Mouse (Mus musculus) C2C12 (cell line): ENCODE data around the gene Gm44805. TPM values are rescaled to one million over a fixed set of nuclear protein-coding genes. Genes with fewer than 3 reads are reported as not detected.

Source experiments
- H3K27me3 ChIP-seq: one replicate; pipeline ENCODE4 v1.6.1; 2011; ENCODE audit not compliant: control insufficient read depth, insufficient read depth, insufficient read length
- H3K36me3 ChIP-seq: one replicate; pipeline ENCODE4 v1.6.1; 2011; ENCODE audit not compliant: control insufficient read depth, insufficient read depth
- H3K4me3 ChIP-seq: one replicate; pipeline ENCODE4 v1.5.1; 2011; ENCODE audit warnings: mild to moderate bottlenecking, control low read depth; ENCODE audit not compliant: poor library complexity, insufficient read depth, severe bottlenecking
- H3K79me2 ChIP-seq: one replicate; pipeline ENCODE4 v1.6.1; 2011; ENCODE audit not compliant: control insufficient read depth, insufficient read depth
- H3K79me3 ChIP-seq: one replicate; pipeline ENCODE4 v1.6.1; 2011; ENCODE audit warnings: low read depth, control low read depth
- H3ac ChIP-seq: one replicate; pipeline ENCODE3; 2011; ENCODE audit warnings: low read depth; ENCODE audit not compliant: control insufficient read depth, insufficient read length
- CEBPB ChIP-seq: IDR thresholded peaks from one replicate; pipeline ENCODE4 v1.6.1; 2011; ENCODE audit warnings: low read depth, mild to moderate bottlenecking, control low read depth, moderate library complexity
- CTCF ChIP-seq: IDR thresholded peaks from one replicate; pipeline ENCODE4 v1.5.1; 2011; ENCODE audit not compliant: control insufficient read depth, insufficient read depth, insufficient read length
- FOSL1 ChIP-seq: IDR thresholded peaks from one replicate; pipeline ENCODE4 v1.8.0; 2011; ENCODE audit warnings: mild to moderate bottlenecking, low read length; ENCODE audit not compliant: poor library complexity, insufficient read depth, severe bottlenecking
- MAX ChIP-seq: IDR thresholded peaks from one replicate; pipeline ENCODE4 v1.6.1; 2011; ENCODE audit warnings: mild to moderate bottlenecking, control low read depth
- MYOD1 ChIP-seq: IDR thresholded peaks from one replicate; pipeline ENCODE4 v1.6.1; 2011; ENCODE audit warnings: low read depth; ENCODE audit not compliant: control insufficient read depth, insufficient read length
- MYOG ChIP-seq: IDR thresholded peaks from one replicate; pipeline ENCODE4 v1.6.1; 2011; ENCODE audit not compliant: control insufficient read depth, insufficient read length; ENCODE audit errors: extremely low read depth
- USF1 ChIP-seq: IDR thresholded peaks from one replicate; pipeline ENCODE4 v1.6.1; 2011; ENCODE audit warnings: low read depth, mild to moderate bottlenecking, control low read depth, moderate library complexity
- polyA plus RNA-seq: library from polyadenylated mRNA; unstranded; fragments of >200 nt; fragmentation: generic; extraction: Trizol; gene quantifications from one replicate; pipeline ENCODE4 v1.2.1, GENCODE M21; 2012; ENCODE audit warnings: missing spikeins

Gene Gm44805
- polyA plus RNA-seq, 1 experiment = not detected

DNA sequence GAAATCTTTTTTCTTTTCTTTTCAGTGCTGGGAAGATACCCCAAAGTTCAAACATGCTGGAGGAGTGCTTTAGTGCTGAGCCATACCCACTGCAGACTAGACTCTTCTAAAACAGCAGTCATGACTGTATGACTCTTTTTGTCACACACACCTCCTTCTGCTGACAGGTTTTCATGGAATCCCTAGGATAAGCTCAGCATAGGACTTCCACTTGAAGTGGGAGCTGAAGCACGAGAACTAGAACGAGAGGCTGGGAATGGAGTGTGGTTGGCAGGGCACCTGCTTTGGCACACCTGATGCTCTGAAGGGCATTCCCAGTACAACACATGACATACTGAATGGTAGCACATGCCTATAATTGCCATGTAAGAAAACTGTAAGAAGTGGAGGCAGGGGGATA, 28.6 kb downstream of the Gm44805 start:
- Histone ChIP-seq H3K79me2 (peaks cover 16% of the 10 kb centered on the region), H3K36me3 (peaks cover 8% of the 10 kb centered on the region), H3ac (no peak overlapping the region), H3K27me3 (no peaks in the 10 kb centered on the region), H3K4me3 (no peak overlapping the region), H3K79me3 (peaks cover 8% of the 10 kb centered on the region)
- TF ChIP-seq MAX (no peak), MYOG (no peak), USF1 (no peak), MYOD1 (no peak), FOSL1 (no peak), CTCF (no peak), CEBPB (no peak)

DNA sequence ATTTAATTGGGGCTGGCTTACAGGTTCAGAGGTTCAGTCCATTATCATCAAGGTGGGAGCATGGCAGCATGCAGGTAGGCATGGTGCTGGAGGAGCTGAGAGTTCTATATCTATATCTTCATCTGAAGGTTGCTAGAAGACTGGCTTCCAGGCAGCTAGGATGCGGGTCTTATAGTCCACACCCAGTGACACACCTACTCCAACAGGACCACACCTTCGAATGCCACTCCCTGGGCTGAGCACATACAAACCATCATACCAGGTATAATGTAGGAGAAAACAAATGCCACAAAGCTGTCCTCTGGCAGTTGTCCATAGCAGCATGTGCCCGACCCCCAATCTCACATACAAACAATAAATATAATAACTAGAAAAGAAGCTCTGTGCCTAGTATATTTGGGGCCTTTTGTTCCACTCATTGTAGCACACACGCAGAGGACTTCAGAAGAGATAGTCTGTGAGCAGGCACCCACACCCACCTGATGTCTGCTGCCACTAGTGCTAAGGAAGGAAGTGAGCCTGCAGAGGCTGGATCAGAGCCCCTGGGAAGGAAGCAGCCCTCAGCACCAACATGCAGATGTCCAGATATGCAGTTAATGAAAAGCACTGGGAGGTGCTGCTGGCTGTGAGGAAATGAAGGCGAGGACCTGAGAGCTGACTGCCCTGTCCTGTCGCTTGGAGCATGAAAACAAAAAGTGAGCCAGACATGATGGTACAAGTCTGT, 30.0 kb downstream of the Gm44805 start:
- TF ChIP-seq MYOD1 (no peak), MYOG (no peak), CTCF (no peak)
- peaks cover 8% of the 10 kb centered on the region for H3K36me3 ChIP-seq

DNA sequence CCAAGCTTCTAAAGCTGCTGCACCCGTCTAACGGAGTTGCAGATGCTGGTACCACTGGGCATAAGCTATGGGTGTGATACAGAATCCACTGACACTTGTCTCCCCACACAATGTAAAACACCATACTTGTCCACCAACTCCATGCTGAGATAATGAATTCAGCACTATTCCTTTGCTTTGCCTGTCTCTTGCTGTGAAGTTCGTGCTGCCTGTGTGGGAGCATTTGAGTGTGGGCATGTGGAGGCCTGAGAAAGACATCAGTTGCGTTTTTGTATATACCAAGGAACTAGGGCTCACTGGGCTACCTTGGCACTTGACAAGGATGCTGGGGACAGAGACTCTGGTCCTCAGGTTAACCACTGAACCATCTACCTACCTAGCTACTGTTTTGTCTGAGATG, 40.0 kb downstream of the Gm44805 start:
- no peak overlapping the region for H3K4me3 ChIP-seq
- no peaks in the 10 kb centered on the region for H3K79me3 ChIP-seq
- H3K36me3 ChIP-seq = peaks cover 19% of the 10 kb centered on the region
- no peaks in the 10 kb centered on the region for H3K27me3 ChIP-seq
- TF ChIP-seq FOSL1 (no peak), MAX (no peak), MYOD1 (no peak), USF1 (no peak), CTCF (no peak), MYOG (no peak), CEBPB (no peak)
- no peak overlapping the region for H3ac ChIP-seq
- no peaks in the 10 kb centered on the region for H3K79me2 ChIP-seq

More for the DNA sequence above, 30.0 kb downstream of the Gm44805 start:
- Histone ChIP-seq H3K79me3 (peaks cover 3% of the 10 kb centered on the region), H3ac (no peak overlapping the region), H3K4me3 (no peak overlapping the region), H3K27me3 (no peaks in the 10 kb centered on the region), H3K79me2 (peaks cover 3% of the 10 kb centered on the region)

DNA sequence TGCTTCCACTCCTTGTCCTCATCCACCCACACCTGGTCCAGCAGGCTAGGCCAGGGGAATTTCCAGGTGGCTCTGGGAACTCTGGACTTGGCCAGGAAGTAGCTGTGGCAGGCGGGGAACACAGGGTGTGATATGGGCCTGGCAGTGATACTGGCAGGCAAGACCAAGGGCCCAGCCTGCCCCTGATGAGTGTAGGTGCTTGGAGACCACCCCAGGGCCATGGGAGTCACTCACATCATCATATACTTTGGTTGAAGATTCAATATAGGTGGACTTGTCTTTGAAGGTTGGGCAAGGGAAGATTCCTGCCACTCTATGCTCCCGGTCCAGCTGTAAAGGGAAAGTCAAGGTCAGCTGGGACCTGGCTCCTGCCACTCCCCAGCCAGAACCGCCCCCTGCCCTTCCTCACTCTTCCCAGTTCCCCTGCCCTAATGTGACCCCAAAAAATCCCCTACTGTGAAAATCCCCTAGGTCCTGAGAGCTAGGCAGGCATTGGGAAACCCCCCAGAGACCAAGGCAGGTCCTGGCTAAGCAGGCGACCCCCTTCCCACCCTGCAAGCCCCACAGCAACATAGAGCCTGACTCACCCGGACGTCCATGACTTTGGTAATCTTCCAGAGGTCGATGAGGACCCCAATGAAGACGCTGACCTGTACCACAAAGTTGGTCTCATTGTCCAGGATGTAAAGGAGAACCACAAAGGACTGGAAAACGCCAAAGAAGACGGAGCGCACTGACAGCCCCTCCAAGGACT, 46.0 kb downstream of the Gm44805 start:
- H3K79me3 ChIP-seq = no peaks in the 10 kb centered on the region
- no peaks in the 10 kb centered on the region for H3K27me3 ChIP-seq
- H3ac ChIP-seq = no peak overlapping the region
- H3K36me3 ChIP-seq = peaks cover 22% of the 10 kb centered on the region
- TF ChIP-seq MAX (no peak), CTCF (no peak), USF1 (no peak), FOSL1 (no peak), MYOD1 (no peak), CEBPB (no peak), MYOG (no peak)
- H3K79me2 ChIP-seq = no peaks in the 10 kb centered on the region
- no peak overlapping the region for H3K4me3 ChIP-seq

DNA sequence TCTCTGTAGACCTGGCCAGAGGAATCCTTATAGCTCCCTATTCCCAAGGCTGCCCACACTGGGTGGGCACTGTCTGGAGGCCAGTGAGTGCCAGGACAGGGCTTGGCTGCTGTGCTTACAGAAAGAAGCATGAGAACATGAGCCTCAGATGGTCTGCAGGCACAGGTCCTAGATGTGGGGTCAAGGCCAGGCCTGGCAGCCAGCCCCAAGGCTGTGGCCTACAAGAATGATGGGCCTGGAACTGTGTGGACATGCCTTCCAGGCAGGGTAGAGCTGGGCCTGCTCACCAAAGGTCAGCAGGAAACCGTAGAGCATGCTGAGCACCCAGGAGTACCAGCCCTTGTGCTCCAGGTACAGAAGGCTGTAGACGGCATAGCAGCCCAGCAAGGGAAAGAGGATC, 46.6 kb downstream of the Gm44805 start:
- H3K79me2 ChIP-seq = no peaks in the 10 kb centered on the region
- no peak overlapping the region for H3ac ChIP-seq
- H3K36me3 ChIP-seq = peaks cover 22% of the 10 kb centered on the region
- H3K79me3 ChIP-seq = no peaks in the 10 kb centered on the region
- no peak overlapping the region for H3K4me3 ChIP-seq
- TF ChIP-seq MYOG = no peak
- TF ChIP-seq MAX = no peak
- no peak for TF ChIP-seq MYOD1
- no peak for TF ChIP-seq USF1
- TF ChIP-seq CEBPB = no peak
- TF ChIP-seq CTCF = no peak
- no peak for TF ChIP-seq FOSL1
- H3K27me3 ChIP-seq = no peaks in the 10 kb centered on the region
